Mouse (Mus musculus): ENCODE data around the gene Gata1. TPM values are rescaled to one million over a fixed set of nuclear protein-coding genes. Genes with fewer than 3 reads are reported as not detected.
"Not testable (repeated sequence)": the region's sequence is repeated elsewhere in the genome, so short reads cannot be mapped to it uniquely, and the experiment has no call there.

Gene Gata1
- polyA plus RNA-seq, 1 experiment from 2014 or later: 0.39 TPM

DNA sequence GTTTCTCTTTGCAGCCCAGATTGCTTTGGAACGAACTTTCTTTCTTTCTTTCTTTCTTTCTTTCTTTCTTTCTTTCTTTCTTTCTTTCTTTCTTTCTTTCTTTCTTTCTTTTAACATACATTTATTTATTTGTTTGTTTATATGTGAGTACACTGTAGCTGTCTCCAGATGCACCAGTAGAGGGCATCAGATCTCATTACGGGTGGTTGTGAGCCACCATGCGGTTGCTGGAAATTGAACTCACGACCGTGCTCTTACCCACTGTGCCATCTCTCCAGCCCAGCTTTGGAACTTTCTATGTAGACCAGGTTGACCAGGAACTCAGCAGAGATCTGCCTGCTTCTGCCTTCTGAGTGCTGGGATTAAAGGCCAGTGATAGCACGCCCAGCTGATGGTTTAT, 59.9 kb downstream of the Gata1 start:
- H3K27ac ChIP-seq; H3K4me2 ChIP-seq; H3K4me1 ChIP-seq; H3K9me3 ChIP-seq (replicated peaks); H3K36me3 ChIP-seq (ENCODE audit: poor library complexity, severe bottlenecking); H3K9ac ChIP-seq; H3K4me3 ChIP-seq; ATAC-seq: not testable (repeated sequence)
- H3K27me3 ChIP-seq: peaks cover 12% of the 10 kb centered on the region
- 80% methylated on average over 6 of the region's 6 CpGs for WGBS

DNA sequence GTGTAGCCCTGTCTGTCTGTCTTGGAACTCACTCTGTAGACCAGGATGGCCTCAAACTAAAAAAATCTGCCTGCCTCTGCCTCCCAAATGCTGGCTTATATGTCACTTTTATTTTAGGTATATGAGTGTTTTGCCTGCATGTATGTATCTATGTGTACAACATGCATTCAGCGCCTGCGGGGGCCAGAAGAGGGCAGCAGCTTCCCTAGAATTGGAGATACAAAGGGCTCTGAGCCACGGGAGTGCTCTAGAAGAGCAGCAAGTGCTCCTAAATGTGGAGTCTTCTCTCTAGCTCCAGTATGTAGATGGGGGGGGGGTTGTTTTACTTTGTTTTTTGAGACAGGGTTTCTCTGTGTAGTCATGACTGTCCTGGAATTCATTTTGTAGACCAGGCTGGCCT, 62.2 kb downstream of the Gata1 start:
- H3K36me3 ChIP-seq (ENCODE audit: poor library complexity, severe bottlenecking); H3K9me3 ChIP-seq (replicated peaks); H3K4me3 ChIP-seq; ATAC-seq; H3K4me2 ChIP-seq; H3K27ac ChIP-seq; H3K4me1 ChIP-seq; H3K27me3 ChIP-seq; H3K9ac ChIP-seq: not testable (repeated sequence)
- WGBS: 18% methylated on average over 3 of the region's 3 CpGs

DNA sequence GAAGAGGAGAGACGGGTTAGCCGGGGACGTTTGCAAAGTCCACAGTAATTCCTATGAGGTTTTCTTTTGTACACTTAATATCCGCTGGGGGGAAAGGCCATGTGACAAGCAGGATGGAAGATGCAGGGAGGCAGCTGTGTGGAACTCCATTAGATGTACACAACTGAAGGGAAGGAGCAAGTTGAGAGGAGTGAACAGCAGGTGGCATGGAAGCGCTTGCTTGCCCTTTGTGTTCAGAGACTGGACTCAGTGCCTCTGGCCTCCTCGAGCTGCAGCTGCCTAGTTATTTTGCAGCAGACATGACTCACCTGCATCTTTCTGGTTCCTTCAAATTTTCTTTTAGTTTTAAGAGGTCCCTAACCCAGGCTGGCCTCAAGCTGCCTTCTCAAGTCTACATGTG, 67.4 kb downstream of the Gata1 start:
- Histone ChIP-seq H3K36me3 (ENCODE audit: poor library complexity, severe bottlenecking) (peaks cover 16% of the 10 kb centered on the region; the same call in 1 of the 2 replicates), H3K9ac (no peak overlapping the region), H3K4me1 (no peaks in the 10 kb centered on the region), H3K9me3 (replicated peaks) (no peaks in the 10 kb centered on the region), H3K27ac (no peak overlapping the region), H3K4me2 (no peak overlapping the region), H3K4me3 (no peak overlapping the region), H3K27me3 (no peaks in the 10 kb centered on the region)
- WGBS: 50% methylated on average over 6 of the region's 6 CpGs
- no peak for ATAC-seq

Other genes with a start within 250 kb of the Gata1 start
- 91.9 and 93.3 TPM in 2 replicates for gene Praf2, start 249.6 kb downstream of the Gata1 start, polyA plus RNA-seq (2015; fragmentation: Nextera tagmentation; extraction: Ambion mirVana)
- 30.4 and 33.8 TPM in 2 replicates for gene Ccdc120, start 227.2 kb downstream of the Gata1 start, polyA plus RNA-seq (2015; fragmentation: Nextera tagmentation; extraction: Ambion mirVana)
- 20.0 and 23.8 TPM in 2 replicates for gene Tfe3, start 215.5 kb downstream of the Gata1 start, polyA plus RNA-seq (2015; fragmentation: Nextera tagmentation; extraction: Ambion mirVana)
- 71.6 and 82.6 TPM in 2 replicates for gene Gripap1, start 188.3 kb downstream of the Gata1 start, polyA plus RNA-seq (2015; fragmentation: Nextera tagmentation; extraction: Ambion mirVana)
- 1.1 and 1.4 TPM in 2 replicates for gene Kcnd1, start 155.8 kb downstream of the Gata1 start, polyA plus RNA-seq (2015; fragmentation: Nextera tagmentation; extraction: Ambion mirVana)
- gene Otud5, start 136.7 kb downstream of the Gata1 start, polyA plus RNA-seq (2015; fragmentation: Nextera tagmentation; extraction: Ambion mirVana): 43.9 and 44.9 TPM in 2 replicates
- gene Pim2, start 99.8 kb downstream of the Gata1 start, polyA plus RNA-seq (2015; fragmentation: Nextera tagmentation; extraction: Ambion mirVana): 13.0 and 13.3 TPM in 2 replicates
- 29.7 and 36.6 TPM in 2 replicates for gene Slc35a2, start 94.0 kb downstream of the Gata1 start, polyA plus RNA-seq (2015; fragmentation: Nextera tagmentation; extraction: Ambion mirVana)
- gene Pqbp1, start 78.8 kb downstream of the Gata1 start, polyA plus RNA-seq (2015; fragmentation: Nextera tagmentation; extraction: Ambion mirVana): 202 and 206 TPM in 2 replicates
- gene Timm17b, start 78.7 kb downstream of the Gata1 start, polyA plus RNA-seq (2015; fragmentation: Nextera tagmentation; extraction: Ambion mirVana): 168 and 193 TPM in 2 replicates
- not detected in 2 replicates for gene Gm10491, start 70.2 kb downstream of the Gata1 start, polyA plus RNA-seq (2015; fragmentation: Nextera tagmentation; extraction: Ambion mirVana)
- not detected in 2 replicates for gene Gm10490, start 68.5 kb downstream of the Gata1 start, polyA plus RNA-seq (2015; fragmentation: Nextera tagmentation; extraction: Ambion mirVana)
- 82.1 and 83.8 TPM in 2 replicates for gene Pcsk1n, start 58.2 kb downstream of the Gata1 start, polyA plus RNA-seq (2015; fragmentation: Nextera tagmentation; extraction: Ambion mirVana)
- not detected in 2 replicates for gene Eras, start 49.5 kb downstream of the Gata1 start, polyA plus RNA-seq (2015; fragmentation: Nextera tagmentation; extraction: Ambion mirVana)
- gene Hdac6, start 30.2 kb downstream of the Gata1 start, polyA plus RNA-seq (2015; fragmentation: Nextera tagmentation; extraction: Ambion mirVana): 53.5 and 64.8 TPM in 2 replicates
- not detected in 2 replicates for gene Glod5, start 40.4 kb upstream of the Gata1 start, polyA plus RNA-seq (2015; fragmentation: Nextera tagmentation; extraction: Ambion mirVana)
- 62.3 and 72.1 TPM in 2 replicates for gene Suv39h1, start 96.7 kb upstream of the Gata1 start, polyA plus RNA-seq (2015; fragmentation: Nextera tagmentation; extraction: Ambion mirVana)
- gene Was, start 112.4 kb upstream of the Gata1 start, polyA plus RNA-seq (2015; fragmentation: Nextera tagmentation; extraction: Ambion mirVana): 0.10 TPM in 1 of 2 replicates, not detected in the other
- 36.2 and 43.6 TPM in 2 replicates for gene Wdr13, start 154.8 kb upstream of the Gata1 start, polyA plus RNA-seq (2015; fragmentation: Nextera tagmentation; extraction: Ambion mirVana)
- 483 and 515 TPM in 2 replicates for gene Rbm3, start 167.8 kb upstream of the Gata1 start, polyA plus RNA-seq (2015; fragmentation: Nextera tagmentation; extraction: Ambion mirVana)
- gene Tbc1d25, start 198.1 kb upstream of the Gata1 start, polyA plus RNA-seq (2015; fragmentation: Nextera tagmentation; extraction: Ambion mirVana): 14.2 and 15.7 TPM in 2 replicates
- gene Ebp, start 215.4 kb upstream of the Gata1 start, polyA plus RNA-seq (2015; fragmentation: Nextera tagmentation; extraction: Ambion mirVana): 21.2 and 21.5 TPM in 2 replicates
- gene Porcn, start 228.5 kb upstream of the Gata1 start, polyA plus RNA-seq (2015; fragmentation: Nextera tagmentation; extraction: Ambion mirVana): 29.1 and 32.3 TPM in 2 replicates

Measured in forebrain, embryonic 13.5 days (tissue).